Mouse (Mus musculus): ENCODE data around the gene Mctp2.
A peak's percentile ranks its signal among the peaks of the same experiment; 100 is the strongest.

DNA sequence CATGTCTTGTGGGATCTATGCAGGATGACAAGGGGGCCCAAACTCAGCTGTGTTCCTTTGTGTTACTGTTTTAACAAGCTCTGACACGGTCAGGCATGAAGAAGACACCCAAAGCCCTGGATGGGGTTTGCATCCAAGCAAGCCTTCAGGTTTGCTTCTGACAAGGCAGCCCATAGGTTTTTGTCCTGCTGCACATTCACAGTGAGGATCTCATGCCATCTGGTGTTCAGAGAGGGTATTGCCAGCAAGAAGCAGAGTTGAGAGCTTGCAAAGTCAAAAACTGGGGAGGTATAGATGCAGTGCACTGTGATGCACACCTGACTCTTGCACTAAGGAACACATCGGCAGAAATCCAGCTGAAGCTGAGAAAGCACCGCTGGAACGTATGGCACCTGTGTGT, 67.8 kb downstream of the Mctp2 start:
- peak; percentile 49 for TF ChIP-seq CTCF (IDR thresholded peaks at IDR 0.05; ENCODE audit: control insufficient read depth, insufficient read depth, low read length)
- no peak for TF ChIP-seq POLR2A (IDR thresholded peaks at IDR 0.05; ENCODE audit: borderline replicate concordance, control insufficient read depth, low read depth, low read length)

Data from bone marrow, adult 2 months (tissue).